ENCODE assay signal across 28 mouse cellular contexts in genomic region chr9:79310591-79310990, GRCm38 (mm10).
DNase-seq lines count a peak whose midpoint lies in the region; ATAC-seq and TF ChIP-seq lines count a peak whose summit lies in the region.
"Had no signal": no experiment of that assay in that cellular context is flagged by ENCODE, and none has a peak within 500 bp of the region (broad histone marks: within the 10 kb centered on the region; RNA-seq: fewer than 3 reads in every experiment).

No protein-coding gene starts in this region.

- CTCF ChIA-PET in Patski (lab: Charles Lee): no interaction called here

- H3K27ac ChIP-seq in kidney, embryonic 16.5 days (ENCODE audit: low read length): no peak overlapping the region
- H3K27ac ChIP-seq: embryonic facial prominence, embryonic 12.5 days; embryonic facial prominence, embryonic 15.5 days; forebrain, embryonic 12.5 days; forebrain, embryonic 15.5 days; heart, embryonic 15.5 days; hindbrain, embryonic 14.5 days; hindbrain, postnatal 0 days had no signal

- H3K4me2 ChIP-seq in kidney, embryonic 16.5 days (replicated peaks; ENCODE audit: low read depth, low read length): no peak overlapping the region
- H3K4me2 ChIP-seq: embryonic facial prominence, embryonic 12.5 days; embryonic facial prominence, embryonic 15.5 days; forebrain, embryonic 12.5 days; forebrain, embryonic 15.5 days; heart, embryonic 12.5 days; heart, embryonic 15.5 days; hindbrain, embryonic 14.5 days had no signal

- POLR2A ChIA-PET in Patski (lab: Charles Lee): no interaction called here

- no peak overlapping the region for H3K9ac ChIP-seq in kidney, embryonic 16.5 days (replicated peaks; ENCODE audit: low read length)
- H3K9ac ChIP-seq: embryonic facial prominence, embryonic 12.5 days; embryonic facial prominence, embryonic 15.5 days; forebrain, embryonic 12.5 days; forebrain, embryonic 15.5 days; heart, embryonic 12.5 days; heart, embryonic 15.5 days; hindbrain, embryonic 14.5 days had no signal

- H3K4me1 ChIP-seq in kidney, embryonic 16.5 days (ENCODE audit: insufficient read depth, low read length): no peaks in the 10 kb centered on the region
- H3K4me1 ChIP-seq: embryonic facial prominence, embryonic 12.5 days; embryonic facial prominence, embryonic 15.5 days; forebrain, embryonic 12.5 days; forebrain, embryonic 15.5 days; heart, embryonic 12.5 days; heart, embryonic 15.5 days had no signal

- peak; percentile 12 for DNase-seq in kidney, adult 11 months
- DNase-seq in kidney, adult 18-20 months: no peak
- DNase-seq in kidney, adult 9 months: peak; percentile 57
- DNase-seq in Patski (ENCODE audit: low read depth, low spot score): peak; percentile 1
- DNase-seq in thymus, postnatal 14 days: no peak
- DNase-seq: adrenal gland, adult 8-10 months; adrenal gland, postnatal 25 days; cerebellum, adult 11-12 months; cerebellum, adult 8-10 months; cerebellum, postnatal 10 days; cerebellum, postnatal 36 days; gastrocnemius, postnatal 25 days; heart, adult 18-20 months; heart, postnatal 10 days; heart, postnatal 4 days had no signal

- in situ Hi-C loops in Patski (cut with MboI; ENCODE audit: low pct_unique_long_range_greater_than_20kb): no loop called here

- ATAC-seq in kidney, embryonic 16.5 days (ENCODE audit: low FRiP score, low TSS enrichment): no peak
- no peak for ATAC-seq in Patski
- ATAC-seq: activated CD4-positive, CD25-positive, alpha-beta regulatory T cell, adult 4 months; CD4-positive, CD25-positive, alpha-beta regulatory T cell, adult 4 months; forebrain, embryonic 15.5 days; hindbrain, postnatal 0 days; inflammation-experienced regulatory T-cells, adult 6 months had no signal

- no peak overlapping the region for H3K4me3 ChIP-seq in kidney, embryonic 16.5 days (ENCODE audit: low read length)
- H3K4me3 ChIP-seq: embryonic facial prominence, embryonic 12.5 days; embryonic facial prominence, embryonic 15.5 days; erythroblast, embryonic 14.5 days; forebrain, embryonic 12.5 days; forebrain, embryonic 15.5 days; heart, embryonic 12.5 days; heart, embryonic 15.5 days had no signal

- H3K36me3 ChIP-seq in kidney, embryonic 16.5 days (ENCODE audit: insufficient read depth, low read length): no peaks in the 10 kb centered on the region
- H3K36me3 ChIP-seq: embryonic facial prominence, embryonic 12.5 days; embryonic facial prominence, embryonic 15.5 days; forebrain, embryonic 12.5 days; forebrain, embryonic 15.5 days; heart, embryonic 12.5 days; heart, embryonic 15.5 days had no signal

- WGBS in kidney, embryonic 16.5 days: 38% methylated on average over 3 of the region's 3 CpGs

- TF ChIP-seq CTCF in Patski (IDR thresholded peaks at IDR 0.05): no peak

- H3K27me3 ChIP-seq in kidney, embryonic 16.5 days (ENCODE audit: insufficient read depth, low read length): no peaks in the 10 kb centered on the region
- no peaks in the 10 kb centered on the region for H3K27me3 ChIP-seq in Patski
- H3K27me3 ChIP-seq: embryonic facial prominence, embryonic 12.5 days; embryonic facial prominence, embryonic 15.5 days; forebrain, embryonic 12.5 days; forebrain, embryonic 15.5 days; heart, embryonic 12.5 days; heart, embryonic 15.5 days had no signal

- no peaks in the 10 kb centered on the region for H3K9me3 ChIP-seq in kidney, embryonic 16.5 days (ENCODE audit: low read length)
- H3K9me3 ChIP-seq: embryonic facial prominence, embryonic 12.5 days; embryonic facial prominence, embryonic 15.5 days; forebrain, embryonic 12.5 days; forebrain, embryonic 15.5 days; heart, embryonic 12.5 days; heart, embryonic 15.5 days had no signal

Comparison
In these comparisons a context has a peak if more than half of its experiments do, and no peak if none do; other contexts are left out.
1. DNase-seq: peak in kidney, adult 11 months (single experiment), kidney, adult 9 months (single experiment) and Patski (single experiment); none in kidney, adult 18-20 months (single experiment) and thymus, postnatal 14 days (single experiment).